Mouse (Mus musculus) layer of hippocampus, postnatal 25 days (tissue): ENCODE measurements around the gene Coq8a. TPM values are rescaled to one million over a fixed set of nuclear protein-coding genes. Genes with fewer than 3 reads are reported as not detected.

Experiments
- DNase-seq, 2 experiments: peaks; one replicate each; pipeline ENCODE4 v3.0.0; 2022; ENCODE audit warnings: mixed read lengths in 2 of 2, low spot score in 1 of 2; ENCODE audit errors: extremely low spot score in 1 of 2
- total RNA-seq, 2 experiments: library from RNA; stranded (reverse); gene quantifications; 2 replicates each; pipeline ENCODE4 v1.2.3; 2021

Gene Coq8a
- total RNA-seq = 10 to 100 TPM; 63.2 to 71.5 TPM

GRCm38 (mm10) chr1:180198959-180199714 lies at the start of gene Coq8a:
TSS of gene Coq8a (minus strand) at chr1:180199602.
- DNase-seq = no peak

GRCm38 (mm10) chr1:180248593-180249146 lies 49.3 kb upstream of the Coq8a start:
- no peak for DNase-seq

- DNase-seq = no peak
Measured at GRCm38 (mm10) chr1:180247901-180248300, 48.5 kb upstream of the Coq8a start.

GRCm38 (mm10) chr1:180245741-180246507 lies 46.5 kb upstream of the Coq8a start:
- no peak for DNase-seq

GRCm38 (mm10) chr1:180231729-180232128 lies 32.3 kb upstream of the Coq8a start:
- no peak for DNase-seq

GRCm38 (mm10) chr1:180230580-180230979 lies 31.2 kb upstream of the Coq8a start:
- peak in 1 of 2 experiments; percentile 35 for DNase-seq

GRCm38 (mm10) chr1:180229906-180230305 lies 30.5 kb upstream of the Coq8a start:
- no peak for DNase-seq

DNA sequence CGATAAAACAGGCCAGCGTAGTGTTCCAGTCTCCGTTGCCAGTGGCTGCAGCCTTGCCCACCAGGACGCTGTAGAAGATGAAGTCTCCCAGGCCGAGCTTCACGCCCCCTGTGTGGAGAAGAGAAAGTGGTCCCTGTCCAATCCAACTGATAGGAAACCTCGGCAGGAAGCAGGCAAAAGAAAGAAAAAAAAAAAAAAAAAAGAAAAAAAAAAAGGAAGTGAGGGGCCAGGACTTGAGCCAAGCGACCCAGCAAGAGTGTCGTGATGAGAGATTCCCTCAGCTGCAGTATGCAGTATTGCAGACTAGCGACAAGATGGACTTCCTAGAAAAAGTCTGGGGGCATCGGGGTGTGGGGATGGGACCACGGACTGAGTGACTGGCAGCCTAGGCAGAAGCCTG lies 29.5 kb upstream of the Coq8a start:
- no peak for DNase-seq

DNA sequence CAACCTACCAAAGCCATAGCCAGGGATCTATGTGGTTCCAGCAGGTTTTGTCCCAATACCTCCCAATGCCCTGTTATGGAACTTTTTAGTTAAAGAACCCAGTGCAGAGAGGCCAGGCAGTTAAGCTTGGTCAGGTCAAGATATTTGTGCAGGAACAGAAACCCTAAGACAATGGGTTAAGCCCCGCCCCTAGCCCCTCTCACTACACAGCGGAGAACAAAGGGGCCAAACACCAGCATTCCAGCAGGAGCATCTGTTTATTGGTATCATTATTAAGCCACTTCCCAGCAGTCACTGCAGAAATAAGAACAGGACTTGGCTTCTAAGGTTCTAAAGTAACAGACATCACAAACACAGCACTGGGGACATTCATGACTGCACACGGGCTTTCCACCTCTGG lies 27.4 kb upstream of the Coq8a start:
- DNase-seq = no peak

GRCm38 (mm10) chr1:180226221-180226713 lies 26.9 kb upstream of the Coq8a start:
- DNase-seq = no peak

DNA sequence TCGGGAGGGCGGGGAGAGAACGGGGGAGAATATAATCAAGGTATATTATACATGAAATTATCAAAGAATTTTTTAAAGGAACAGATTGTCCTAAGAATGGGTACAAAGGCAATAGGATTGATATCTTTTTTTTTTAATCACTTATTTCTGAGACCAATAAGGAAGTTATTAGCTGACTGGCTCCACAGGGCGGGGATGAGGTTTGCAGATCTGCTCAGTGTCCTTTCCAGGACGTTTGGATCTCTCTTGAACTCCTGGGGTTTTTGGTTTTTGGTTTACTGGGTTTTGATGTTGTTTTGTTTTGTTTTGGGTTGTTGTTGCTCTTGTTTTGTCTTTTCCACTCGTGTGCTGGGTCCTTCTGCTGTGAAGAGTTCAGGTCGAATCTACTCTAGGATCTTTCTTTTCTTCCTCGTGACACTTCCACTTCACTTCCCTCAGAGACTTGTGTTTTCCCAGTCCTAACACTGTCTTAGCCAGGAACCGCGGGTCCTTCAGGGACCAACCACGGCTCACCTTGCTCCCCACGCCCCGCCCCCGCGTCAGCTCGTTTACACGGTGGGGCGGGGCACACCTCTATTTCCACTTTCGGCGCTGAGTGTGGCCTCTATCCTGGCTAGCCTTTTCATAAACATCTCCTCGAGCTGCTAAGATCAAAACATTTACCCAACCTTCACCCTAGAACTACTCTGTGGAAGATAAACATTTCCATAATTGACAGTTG lies 26.3 kb upstream of the Coq8a start:
- peak in 1 of 2 experiments; percentile 37 for DNase-seq

DNA sequence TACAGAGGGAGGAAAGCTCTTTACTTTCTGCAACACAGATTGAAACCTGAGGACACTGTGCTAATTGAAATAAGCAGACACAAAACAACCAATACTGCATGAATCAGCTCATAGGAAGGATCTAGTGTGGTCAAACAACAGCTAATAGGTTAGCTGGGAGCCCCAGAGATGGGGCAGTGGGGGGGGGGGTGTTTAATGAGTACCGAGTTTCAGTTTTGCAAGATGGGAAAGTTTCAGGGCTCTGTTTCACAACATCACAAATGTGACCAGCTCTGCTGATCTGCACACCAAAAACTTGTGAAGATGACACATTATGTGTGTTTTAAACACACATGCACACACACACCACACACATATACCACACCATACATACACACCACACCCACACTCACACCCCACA lies 22.6 kb upstream of the Coq8a start:
- no peak for DNase-seq

DNA sequence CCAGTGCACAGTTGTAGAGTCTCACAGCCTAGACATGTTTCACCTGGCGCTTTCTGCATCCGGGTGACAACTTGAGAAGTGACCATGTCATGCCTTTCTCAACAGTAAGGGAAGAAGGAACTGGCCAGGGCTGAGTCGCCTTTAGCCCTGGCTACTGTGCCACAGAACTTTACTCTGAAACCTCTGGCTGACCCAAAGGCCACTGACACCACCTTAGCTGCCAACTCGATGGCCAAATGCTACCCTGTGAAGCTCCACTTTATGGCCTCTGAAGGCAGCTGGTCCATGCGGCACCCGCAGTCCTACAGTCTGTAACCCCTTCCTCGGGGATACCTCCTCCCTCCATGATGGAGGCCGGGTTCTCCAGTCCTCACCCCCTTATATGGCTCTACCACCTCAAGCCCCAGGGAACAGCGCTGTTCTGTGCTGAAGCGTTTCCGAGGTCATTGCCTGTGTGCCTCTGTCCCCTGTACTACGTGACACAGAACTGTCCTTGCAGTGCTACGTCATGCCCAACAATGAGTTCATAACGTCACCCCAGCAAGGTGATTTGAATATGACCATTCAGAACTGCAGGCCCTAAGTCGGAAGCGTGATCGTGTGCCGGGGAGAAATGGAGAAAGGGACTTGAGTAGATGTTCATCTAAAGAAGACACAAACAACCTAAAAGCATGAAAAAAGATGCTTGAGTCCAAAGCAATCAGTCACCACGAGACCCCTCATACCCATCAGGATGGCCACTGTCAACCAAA lies 21.6 kb upstream of the Coq8a start:
- DNase-seq = no peak

GRCm38 (mm10) chr1:180216541-180217276 lies 17.3 kb upstream of the Coq8a start:
- no peak for DNase-seq

- peak; percentile 32 to 61 for DNase-seq
Measured at GRCm38 (mm10) chr1:180215044-180215443, 15.6 kb upstream of the Coq8a start.

- DNase-seq = no peak
Measured at GRCm38 (mm10) chr1:180212911-180213310, 13.5 kb upstream of the Coq8a start.

DNA sequence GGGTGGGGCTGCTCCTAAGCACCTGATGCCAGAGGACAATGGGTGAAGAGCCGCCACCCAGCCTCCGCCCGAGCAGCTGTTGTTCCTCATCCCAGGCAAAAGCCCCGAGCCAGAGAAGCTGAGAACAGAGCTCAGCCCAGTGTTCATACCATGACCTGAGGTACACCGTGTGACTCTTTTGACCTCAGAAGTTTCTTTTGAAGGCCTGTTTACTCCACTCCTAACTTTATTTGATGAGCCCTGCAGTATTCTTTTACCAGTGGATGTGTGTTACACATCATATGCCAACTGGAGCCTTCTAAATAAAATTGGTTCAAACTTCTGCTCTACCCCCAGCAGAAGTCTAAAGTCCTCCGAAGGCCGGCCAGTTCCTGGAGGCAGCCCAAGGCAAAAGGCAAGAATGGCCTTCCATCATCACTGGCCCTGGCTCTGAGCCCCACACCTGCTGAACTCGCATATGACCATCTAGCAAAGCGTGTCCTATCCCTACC lies 11.4 kb upstream of the Coq8a start:
- DNase-seq = no peak

- no peak for DNase-seq
Measured at GRCm38 (mm10) chr1:180210031-180210432, 10.6 kb upstream of the Coq8a start.

- no peak for DNase-seq
Measured at GRCm38 (mm10) chr1:180208370-180208769, 9.0 kb upstream of the Coq8a start.
